Mouse (Mus musculus): ENCODE results near the gene Arfgap3. TPM values are rescaled to one million over a fixed set of nuclear protein-coding genes. Genes with fewer than 3 reads are reported as not detected.
"Not testable (repeated sequence)": the region's sequence is repeated elsewhere in the genome, so short reads cannot be mapped to it uniquely, and the experiment has no call there.

Gene Arfgap3
- total RNA-seq, 4 experiments from 2014 or later = 28.9 to 47.7 (median 40.1) TPM

GRCm38 (mm10) chr15:83293706-83294645 is 56.1 kb downstream of the Arfgap3 start:
- DNase-seq = no peak

- no peak for DNase-seq
These were observed 56.9 kb downstream of the Arfgap3 start for GRCm38 (mm10) chr15:83293144-83293543.

- no peak for DNase-seq
These were observed 57.6 kb downstream of the Arfgap3 start for GRCm38 (mm10) chr15:83292261-83293056.

- DNase-seq = no peak
These were observed 59.1 kb downstream of the Arfgap3 start for GRCm38 (mm10) chr15:83290899-83291298.

- DNase-seq = no peak
These were observed 65.2 kb downstream of the Arfgap3 start for GRCm38 (mm10) chr15:83284828-83285227.

GRCm38 (mm10) chr15:83282397-83282796 is 67.7 kb downstream of the Arfgap3 start:
- no peak for DNase-seq

- DNase-seq = no peak
These were observed 68.7 kb downstream of the Arfgap3 start for GRCm38 (mm10) chr15:83281303-83281702.

GRCm38 (mm10) chr15:83278579-83278978 is 71.5 kb downstream of the Arfgap3 start:
- no peak for DNase-seq

- peak; percentile 70 for DNase-seq
These were observed 72.6 kb downstream of the Arfgap3 start for GRCm38 (mm10) chr15:83277451-83277850.

- not testable (repeated sequence) for DNase-seq
These were observed 75.8 kb downstream of the Arfgap3 start for GRCm38 (mm10) chr15:83274237-83274636.

- no peak for DNase-seq
These were observed 77.0 kb downstream of the Arfgap3 start for GRCm38 (mm10) chr15:83273017-83273416.

GRCm38 (mm10) chr15:83271221-83271620 is 78.8 kb downstream of the Arfgap3 start:
- not testable (repeated sequence) for DNase-seq

GRCm38 (mm10) chr15:83269985-83270384 is 80.1 kb downstream of the Arfgap3 start:
- peak; percentile 61 for DNase-seq

- not testable (repeated sequence) for DNase-seq
These were observed 81.6 kb downstream of the Arfgap3 start for GRCm38 (mm10) chr15:83268428-83268827.

- no peak for DNase-seq
These were observed 84.8 kb downstream of the Arfgap3 start for GRCm38 (mm10) chr15:83265269-83265668.

- no peak for DNase-seq
These were observed 86.6 kb downstream of the Arfgap3 start for GRCm38 (mm10) chr15:83263405-83263804.

- no peak for DNase-seq
These were observed 92.1 kb downstream of the Arfgap3 start for GRCm38 (mm10) chr15:83257906-83258305.

- no peak for DNase-seq
These were observed 93.6 kb downstream of the Arfgap3 start for GRCm38 (mm10) chr15:83256491-83256890.

GRCm38 (mm10) chr15:83255944-83256343 is 94.1 kb downstream of the Arfgap3 start:
- DNase-seq = no peak

- no peak for DNase-seq
These were observed 94.8 kb downstream of the Arfgap3 start for GRCm38 (mm10) chr15:83255191-83255782.

GRCm38 (mm10) chr15:83254372-83255070 is 95.5 kb downstream of the Arfgap3 start:
- DNase-seq = no peak

GRCm38 (mm10) chr15:83252060-83252459 is 98.0 kb downstream of the Arfgap3 start:
- no peak for DNase-seq
